Mouse (Mus musculus) frontal cortex, adult 2 months (tissue): Measurements from ENCODE around the gene Cth. TPM values are rescaled to one million over a fixed set of nuclear protein-coding genes. Genes with fewer than 3 reads are reported as not detected.

ENCODE experiments used
- DNase-seq, 2 experiments: peaks; one replicate each; pipeline ENCODE4 v3.0.0; 2022; ENCODE audit warnings: low spot score in 1 of 2; ENCODE audit errors: extremely low spot score in 1 of 2
- polyA plus RNA-seq: library from polyadenylated mRNA; depleted of rRNA; stranded (reverse); fragments of >200 nt; gene quantifications from 2 replicates; pipeline ENCODE4 v1.2.3, GENCODE M21; 2012

The Cth gene
- polyA plus RNA-seq, 1 experiment = 4.9 TPM

DNA sequence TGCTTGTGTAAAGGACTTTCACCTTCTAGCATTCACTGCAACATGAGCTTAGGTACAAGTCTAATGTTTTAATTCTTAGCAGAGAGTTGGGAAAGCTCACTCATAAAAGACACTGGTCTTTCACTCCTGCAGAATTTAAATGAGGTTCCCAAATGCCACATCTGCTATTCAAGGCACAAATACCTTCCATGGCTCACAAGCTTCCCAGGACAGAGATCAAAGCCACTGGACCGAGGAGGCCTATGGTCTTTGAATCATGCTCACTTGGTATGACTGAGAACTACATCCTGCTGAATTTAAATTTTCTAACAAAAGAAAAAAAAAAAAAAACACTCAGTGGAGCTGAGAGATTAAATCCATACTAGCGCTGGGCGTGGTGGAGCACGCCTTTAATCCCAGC, 8.5 kb downstream of the Cth start:
- DNase-seq = no peak

- DNase-seq = no peak
Observed at GRCm38 (mm10) chr3:157912155-157912554, 12.7 kb downstream of the Cth start.

DNA sequence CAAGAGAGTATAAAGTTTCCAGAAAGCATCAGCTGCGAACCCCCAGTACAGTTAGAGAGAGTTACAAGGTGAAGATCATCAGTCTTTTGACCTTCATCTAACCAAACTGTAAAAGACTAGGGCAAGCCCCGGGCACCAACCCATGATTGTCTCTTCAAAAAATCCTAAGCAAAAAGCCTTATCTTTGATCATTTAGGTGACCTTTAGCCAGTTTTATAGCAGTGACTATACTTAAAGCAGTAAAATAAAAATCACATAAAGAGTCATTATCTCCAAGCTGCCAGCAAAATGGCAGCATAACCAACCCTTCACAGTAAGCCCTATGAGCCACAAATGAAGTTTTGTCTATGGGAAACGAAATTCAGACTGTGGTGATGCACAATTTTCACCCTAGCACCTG, 14.6 kb downstream of the Cth start:
- DNase-seq = no peak

DNA sequence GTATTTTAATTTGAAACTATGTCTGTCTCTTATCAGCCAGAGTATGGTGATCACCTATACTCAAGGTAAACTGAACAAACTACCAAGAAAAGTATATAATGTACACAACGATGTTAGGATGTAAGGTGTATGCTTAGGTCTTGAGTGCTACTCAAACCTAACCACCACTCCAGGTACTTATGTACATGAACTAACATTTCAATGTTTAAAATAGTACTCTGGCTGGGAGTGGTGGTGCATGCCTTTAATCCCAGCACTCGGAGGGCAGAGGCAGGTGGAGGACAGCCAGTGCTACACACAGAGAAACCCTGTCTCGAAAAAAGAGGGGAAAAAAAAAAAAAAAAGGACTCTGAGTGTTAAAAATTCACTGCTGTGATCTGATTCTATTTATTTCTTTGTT, 16.7 kb downstream of the Cth start:
- no peak for DNase-seq

DNA sequence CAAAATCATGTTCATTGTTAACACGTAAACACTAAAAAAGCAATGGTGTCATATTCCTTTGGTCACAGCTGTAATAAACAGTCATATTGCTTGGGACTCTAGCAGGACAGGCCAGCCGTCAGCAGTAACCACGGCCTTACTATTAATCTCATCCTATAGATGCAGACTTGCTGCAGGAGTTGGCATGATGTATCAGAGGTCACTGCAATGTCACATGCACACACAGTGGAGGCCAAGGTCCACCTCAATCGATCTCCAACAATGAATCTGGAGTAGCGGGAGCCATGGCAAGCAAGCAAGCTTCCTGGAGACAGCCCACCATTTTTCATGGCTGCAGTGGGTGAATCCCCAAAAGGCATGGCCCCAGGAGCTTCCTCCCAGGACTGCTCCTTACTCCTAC, 23.2 kb downstream of the Cth start:
- DNase-seq = no peak

GRCm38 (mm10) chr3:157899986-157900385, 24.9 kb downstream of the Cth start:
- no peak for DNase-seq

DNA sequence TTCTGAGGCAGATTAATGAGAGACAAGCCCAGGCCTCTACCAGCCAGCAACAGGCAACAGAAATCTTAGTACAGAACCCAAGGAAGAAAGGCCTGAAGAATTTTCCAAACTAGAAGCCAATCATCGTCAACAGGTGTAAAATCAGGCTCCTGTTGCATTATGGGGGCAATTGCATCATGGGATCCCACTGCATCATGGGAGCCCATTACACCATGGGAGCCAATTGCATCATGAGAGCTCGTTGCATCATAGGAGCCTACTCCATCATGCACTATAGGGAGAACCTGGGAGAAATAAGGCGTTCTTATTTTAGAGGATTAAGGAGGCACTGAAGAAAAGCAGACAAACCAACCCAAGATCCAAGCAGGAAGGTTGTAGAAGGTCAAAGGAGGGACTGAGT, 27.2 kb downstream of the Cth start:
- DNase-seq = no peak

DNA sequence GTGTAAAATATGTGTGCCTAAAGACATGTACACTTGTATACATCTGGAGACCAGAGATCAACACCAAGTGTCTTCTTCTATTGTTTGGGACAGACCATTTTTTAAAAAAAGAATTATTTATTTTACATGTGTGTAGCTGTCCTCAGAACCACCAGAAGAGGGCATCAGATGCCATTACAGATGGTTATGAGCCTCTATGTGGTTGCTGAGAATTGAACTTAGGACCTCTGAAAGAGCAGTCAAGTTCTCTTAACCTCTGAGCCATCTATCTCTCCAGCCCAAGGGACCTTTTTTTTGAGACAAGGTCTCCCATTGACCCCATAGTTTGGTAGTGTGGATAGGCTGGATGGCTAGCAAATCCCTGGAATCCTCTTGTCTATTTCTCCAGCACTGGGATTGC, 33.1 kb downstream of the Cth start:
- DNase-seq = no peak

DNA sequence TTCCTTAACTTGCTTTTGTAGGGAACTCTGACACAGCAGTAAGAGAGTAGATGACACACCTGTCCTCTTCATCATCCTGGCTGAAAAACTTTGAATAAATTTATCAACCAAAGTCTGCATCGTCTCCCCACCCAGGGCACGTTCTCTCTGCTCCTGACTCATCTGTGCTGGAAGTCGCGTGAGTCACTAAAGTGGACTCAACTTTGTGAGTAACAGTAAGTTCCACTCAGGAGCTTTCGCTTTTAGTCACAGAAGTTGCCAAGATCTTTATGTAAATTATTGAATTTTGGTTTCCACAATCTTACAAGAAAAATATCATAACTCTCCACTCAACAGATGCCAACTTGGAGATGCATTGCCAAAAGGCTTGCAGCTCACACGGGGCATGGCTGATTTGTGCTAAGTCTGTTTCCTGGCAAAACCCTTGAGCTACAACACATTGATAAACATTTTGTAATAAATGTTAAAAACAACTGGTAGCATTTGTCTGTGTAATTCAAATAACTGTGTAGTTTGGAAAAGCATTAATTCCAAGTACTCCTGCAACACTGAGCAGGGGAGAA, 40.7 kb downstream of the Cth start:
- peak in 1 of 2 experiments; percentile 56 for DNase-seq

- no peak for DNase-seq
Observed at GRCm38 (mm10) chr3:157883085-157883484, 41.8 kb downstream of the Cth start.

DNA sequence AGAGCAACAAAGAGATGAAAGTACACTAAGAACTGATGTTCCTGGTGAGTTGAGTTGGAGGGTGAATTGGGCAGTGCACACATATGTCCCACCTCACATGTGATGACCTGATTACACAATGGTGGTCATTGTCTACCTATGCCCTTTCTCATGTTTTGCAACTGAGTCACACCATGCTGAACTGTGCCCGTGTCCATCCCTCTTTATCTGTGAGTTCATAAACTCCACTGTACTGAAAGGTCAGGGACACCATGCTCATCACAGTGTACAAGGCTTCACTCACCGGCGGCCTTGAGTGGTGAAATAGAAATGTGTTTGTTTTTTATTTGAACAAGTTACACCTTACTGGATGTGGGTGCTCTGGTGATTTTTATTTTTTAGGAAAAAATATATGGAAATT, 42.9 kb downstream of the Cth start:
- no peak for DNase-seq

DNA sequence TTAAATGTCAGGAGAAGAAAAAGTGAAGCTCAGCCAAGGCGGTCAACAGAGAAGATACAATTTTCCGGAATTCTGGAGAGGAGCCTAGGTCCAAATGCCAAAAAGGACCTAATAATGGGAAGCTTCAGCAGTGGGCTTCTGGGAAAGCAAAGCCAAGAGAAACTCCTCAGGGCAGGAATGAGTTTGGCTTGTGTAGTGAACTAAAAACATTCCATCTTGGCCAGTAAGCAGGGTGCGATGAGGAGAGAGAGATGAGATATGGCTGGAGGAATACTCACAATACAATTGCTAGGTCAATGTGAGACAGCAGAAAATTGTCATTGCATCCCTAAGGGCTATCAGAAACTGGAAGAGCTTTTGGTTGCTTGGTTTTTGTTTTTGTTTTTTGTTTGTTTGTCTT, 43.9 kb downstream of the Cth start:
- no peak for DNase-seq

DNA sequence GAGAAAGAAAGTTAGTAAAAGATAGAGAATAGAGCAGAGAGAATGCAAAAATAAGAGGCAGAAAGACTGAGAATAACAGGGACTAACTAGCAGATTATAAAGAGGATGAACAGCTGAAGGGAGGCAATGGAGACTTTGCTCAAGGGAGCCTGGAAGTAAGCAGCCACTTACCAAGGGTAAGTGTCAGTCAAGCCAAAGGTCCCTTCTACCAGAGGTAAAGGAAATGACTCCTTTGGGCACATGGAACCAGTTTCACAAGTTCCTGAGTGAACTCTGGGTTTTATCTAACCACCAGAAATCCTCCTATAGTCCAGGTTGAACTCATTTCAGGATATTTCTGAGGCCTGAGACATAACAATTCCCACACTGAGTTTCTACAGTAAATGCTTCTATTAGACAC, 47.0 kb downstream of the Cth start:
- DNase-seq = no peak

GRCm38 (mm10) chr3:157876439-157877156, 48.3 kb downstream of the Cth start:
- DNase-seq = peak; percentile 6 to 87

DNA sequence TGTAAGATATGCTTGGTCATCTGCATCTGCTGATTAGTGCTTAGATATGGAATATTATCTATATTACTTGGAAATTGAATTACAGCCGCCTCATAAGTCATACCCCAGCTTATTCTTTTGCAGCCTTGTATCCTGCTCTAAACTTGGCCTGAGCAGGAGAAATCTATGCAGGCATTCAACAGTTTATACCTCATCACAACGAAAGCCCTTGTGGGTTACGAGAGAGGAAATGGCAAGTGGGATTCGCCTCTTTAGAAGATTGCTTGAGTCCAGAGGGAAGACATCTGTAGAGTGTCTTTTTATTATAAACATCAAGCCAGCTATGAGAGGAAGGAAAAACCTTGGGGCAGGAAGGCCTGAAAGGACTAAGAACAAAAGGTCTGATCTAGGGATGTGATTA, 52.0 kb downstream of the Cth start:
- DNase-seq = no peak

DNA sequence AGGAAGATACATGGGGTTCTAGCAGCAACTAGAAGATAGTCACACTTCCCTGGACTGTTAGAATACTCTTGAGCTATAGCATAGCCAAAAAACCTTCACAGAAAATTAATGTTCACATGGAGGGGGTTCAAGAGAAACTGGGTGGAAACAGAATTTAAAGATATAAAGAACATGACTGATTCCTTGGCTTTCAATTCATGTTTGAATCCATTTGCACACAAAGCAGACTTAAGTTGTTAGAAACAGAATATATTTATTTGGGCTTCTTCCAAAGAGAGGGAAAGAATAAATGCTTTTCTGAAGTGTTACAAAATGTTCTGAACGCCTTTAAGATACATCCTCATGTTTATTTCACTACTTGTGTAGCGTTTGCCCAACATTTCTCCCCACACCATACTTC, 57.0 kb downstream of the Cth start:
- no peak for DNase-seq

GRCm38 (mm10) chr3:157866251-157866650, 58.6 kb downstream of the Cth start:
- DNase-seq = no peak

GRCm38 (mm10) chr3:157865848-157866247, 59.0 kb downstream of the Cth start:
- no peak for DNase-seq

DNA sequence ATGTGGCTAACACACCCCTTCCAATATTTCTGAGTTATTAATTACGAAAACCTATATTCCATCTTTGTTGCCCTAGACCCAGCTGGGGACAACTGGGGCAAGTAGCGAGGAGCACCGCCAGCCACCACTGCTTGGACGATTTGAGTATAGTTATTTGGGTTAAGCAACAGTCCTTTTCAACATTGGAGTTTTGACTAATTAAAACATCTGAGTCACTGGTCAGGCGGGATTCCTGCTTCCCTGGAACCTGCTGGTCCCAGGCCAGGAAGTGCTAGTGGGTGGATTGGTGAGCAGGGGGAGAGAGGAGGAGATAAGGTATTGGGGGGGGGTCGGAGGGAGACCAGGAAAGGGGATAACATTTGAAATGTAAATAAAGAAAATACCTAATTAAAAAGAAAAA, 59.4 kb downstream of the Cth start:
- DNase-seq = no peak

DNA sequence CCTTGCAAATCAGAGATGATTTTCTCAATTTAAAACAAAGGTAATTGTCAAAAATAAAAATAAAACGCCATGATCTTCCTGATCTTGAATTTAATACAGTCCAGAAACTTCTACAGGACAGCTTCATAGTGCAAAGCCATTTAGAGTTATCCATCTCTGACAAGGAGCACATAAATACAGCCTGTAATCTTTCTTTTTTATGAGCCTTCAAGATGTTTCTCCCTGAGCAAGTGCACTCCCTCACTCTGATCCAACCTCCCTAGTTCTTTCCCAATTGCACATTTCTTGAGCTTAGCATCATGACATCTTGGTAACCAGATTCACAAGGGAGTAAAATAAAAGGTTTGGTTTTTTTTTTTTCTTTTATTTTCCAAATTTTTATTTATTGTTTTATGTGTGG, 72.1 kb downstream of the Cth start:
- DNase-seq = no peak

DNA sequence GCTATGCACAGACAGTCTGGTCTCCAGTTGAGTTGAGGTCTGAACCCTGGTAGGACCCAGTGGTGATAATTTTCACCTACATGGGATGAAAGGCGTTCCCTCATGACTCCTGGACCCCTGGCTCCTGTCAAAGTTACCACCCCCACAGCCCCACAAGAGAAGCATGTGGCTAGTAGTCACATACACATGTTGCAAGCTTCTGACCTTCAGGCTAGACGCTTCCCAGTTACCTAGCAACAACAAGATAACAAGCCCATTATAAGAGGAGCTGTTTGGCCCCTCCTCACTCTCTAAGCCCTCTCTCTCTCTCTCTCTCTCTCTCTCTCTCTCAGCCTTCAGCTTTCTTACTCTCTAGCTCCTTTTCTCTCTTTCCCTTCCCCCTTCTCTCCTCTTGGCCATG, 76.4 kb downstream of the Cth start:
- DNase-seq = no peak

GRCm38 (mm10) chr3:157847338-157848284, 77.3 kb downstream of the Cth start:
- peak in 1 of 2 experiments; percentile 23 for DNase-seq
